Mouse (Mus musculus) midbrain, embryonic 14.5 days (tissue): ENCODE results near the gene Rpl15. TPM values are rescaled to one million over a fixed set of nuclear protein-coding genes. Genes with fewer than 3 reads are reported as not detected.

Experiments
- ATAC-seq: fragments of 200-750 bp; cut with Nextera tagmentation; 2 replicates; pipeline ENCODE4 v1.8.0; 2017; ENCODE audit warnings: moderate number of reproducible peaks, moderate library complexity; ENCODE audit not compliant: low FRiP score, low TSS enrichment
- DNase-seq: peaks from one replicate; pipeline ENCODE4 v3.0.0-alpha.2; 2015
- H3K27ac ChIP-seq: fragments of 300-500 bp; sonication (generic); replicated peaks from 2 replicates; pipeline ENCODE4 v1.5.1; 2014; ENCODE audit warnings: mild to moderate bottlenecking, low read depth, low read length, moderate library complexity
- H3K27me3 ChIP-seq: fragments of 300-500 bp; sonication (generic); 2 replicates; pipeline ENCODE4 v1.6.1; 2014; ENCODE audit warnings: low read length, control low read depth, mixed read lengths; ENCODE audit not compliant: control insufficient read depth, insufficient read depth
- H3K36me3 ChIP-seq: fragments of 300-500 bp; sonication (generic); 2 replicates; pipeline ENCODE4 v1.6.1; 2014; ENCODE audit warnings: low read length, control low read depth; ENCODE audit not compliant: control insufficient read depth, insufficient read depth
- H3K4me1 ChIP-seq: fragments of 300-500 bp; sonication (generic); 2 replicates; pipeline ENCODE4 v1.6.1; 2014; ENCODE audit warnings: mild to moderate bottlenecking, antibody characterized with exemption, low read length, control low read depth; ENCODE audit not compliant: control insufficient read depth, insufficient read depth
- H3K4me2 ChIP-seq: fragments of 300-500 bp; sonication (generic); 2 replicates; pipeline ENCODE4 v1.6.1; 2014; ENCODE audit warnings: mild to moderate bottlenecking, low read length, moderate library complexity
- H3K4me3 ChIP-seq: fragments of 300-500 bp; sonication (generic); replicated peaks from 2 replicates; pipeline ENCODE4 v1.5.1; 2014; ENCODE audit warnings: low read depth, low read length
- H3K9ac ChIP-seq: fragments of 300-500 bp; sonication (generic); replicated peaks from 2 replicates; pipeline ENCODE4 v1.6.1; 2014; ENCODE audit warnings: mild to moderate bottlenecking, low read length, moderate library complexity
- H3K9me3 ChIP-seq: fragments of 300-500 bp; sonication (generic); 2 replicates; pipeline ENCODE4 v1.6.1; 2016; ENCODE audit warnings: low read length, control low read depth, mixed read lengths; ENCODE audit not compliant: control insufficient read depth
- WGBS: fragments of 180-500 bp; shearing (Covaris S2); extraction: QIAGEN DNeasy Blood & Tissue Kit; methylation state at CpG from one replicate; pipeline ENCODE4 v1.1.7; 2014; 5-methylcytosine and 5-hydroxymethylcytosine counted together
- polyA plus RNA-seq: library from polyadenylated mRNA; unstranded; fragments of >200 nt; fragmentation: Nextera tagmentation; extraction: Ambion mirVana; gene quantifications from 2 replicates; pipeline ENCODE4 v1.2.1, GENCODE M21; 2014

Gene Rpl15
- polyA plus RNA-seq: 350 and 371 TPM in 2 replicates

DNA sequence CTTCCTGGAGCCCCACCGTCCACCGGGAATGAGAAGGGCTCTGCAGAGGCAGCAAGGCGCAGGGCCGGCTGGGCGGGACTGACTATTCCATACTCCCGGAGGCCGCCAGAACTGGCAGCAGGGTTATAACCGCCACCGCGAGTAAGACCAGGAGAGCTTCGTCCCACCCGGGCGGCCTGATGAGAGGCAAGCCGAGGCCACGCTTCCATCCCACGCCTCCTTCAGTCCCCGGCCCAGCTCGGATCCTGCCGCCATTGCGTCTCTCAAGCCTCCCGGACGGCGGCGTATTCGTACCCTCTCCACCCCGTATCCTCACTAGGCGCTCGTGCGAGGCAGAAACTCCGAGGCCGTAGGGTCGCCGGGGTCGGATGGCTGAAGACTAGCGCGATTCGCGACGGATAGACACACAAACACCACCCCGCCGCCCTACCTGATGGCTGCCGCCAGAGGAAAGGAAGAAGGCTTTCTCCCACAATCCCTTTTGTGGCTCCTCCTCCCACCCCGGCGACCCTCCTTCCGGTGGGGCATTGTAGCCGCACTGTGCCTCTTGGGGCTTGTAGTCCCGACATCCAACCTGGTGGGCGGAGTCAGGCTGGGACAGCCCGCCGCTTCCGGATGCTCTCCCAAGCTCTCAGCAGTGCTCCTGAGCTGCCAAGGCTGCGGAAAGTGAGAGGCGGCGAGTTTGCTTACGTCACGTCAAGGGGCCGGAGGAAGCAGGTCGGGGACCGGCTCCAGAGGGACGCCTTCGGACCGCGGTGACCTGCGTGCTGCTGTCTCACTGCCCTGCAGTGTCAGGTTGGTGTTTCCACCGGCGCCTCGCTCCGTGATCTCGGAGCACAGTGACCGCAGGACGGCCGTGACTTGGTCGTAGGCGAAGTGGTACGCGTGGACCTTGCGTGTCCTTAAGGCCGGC lies at the start of gene Rpl15, which contains the start of gene Nkiras1:
Rpl15 (minus strand) TSS at position 863 of the 913 bp plus-strand sequence.
Nkiras1 (plus strand) TSS at position 608 of the 913 bp plus-strand sequence.
- WGBS: under 1% methylated on average over 77 of the region's 78 CpGs
- ATAC-seq (peak; percentile 99), DNase-seq (peak; percentile 99)
- Histone ChIP-seq H3K9me3 (no peaks in the 10 kb centered on the region), H3K4me2 (peak within 1 kb of the TSS; percentile 71), H3K4me3 (peak within 1 kb of the TSS; percentile 83), H3K27me3 (no peaks in the 10 kb centered on the region), H3K9ac (peak within 1 kb of the TSS; percentile 95), H3K36me3 (peaks cover 26% of the 10 kb centered on the region), H3K27ac (peak within 1 kb of the TSS; percentile 87), H3K4me1 (peaks cover 12% of the 10 kb centered on the region)

DNA sequence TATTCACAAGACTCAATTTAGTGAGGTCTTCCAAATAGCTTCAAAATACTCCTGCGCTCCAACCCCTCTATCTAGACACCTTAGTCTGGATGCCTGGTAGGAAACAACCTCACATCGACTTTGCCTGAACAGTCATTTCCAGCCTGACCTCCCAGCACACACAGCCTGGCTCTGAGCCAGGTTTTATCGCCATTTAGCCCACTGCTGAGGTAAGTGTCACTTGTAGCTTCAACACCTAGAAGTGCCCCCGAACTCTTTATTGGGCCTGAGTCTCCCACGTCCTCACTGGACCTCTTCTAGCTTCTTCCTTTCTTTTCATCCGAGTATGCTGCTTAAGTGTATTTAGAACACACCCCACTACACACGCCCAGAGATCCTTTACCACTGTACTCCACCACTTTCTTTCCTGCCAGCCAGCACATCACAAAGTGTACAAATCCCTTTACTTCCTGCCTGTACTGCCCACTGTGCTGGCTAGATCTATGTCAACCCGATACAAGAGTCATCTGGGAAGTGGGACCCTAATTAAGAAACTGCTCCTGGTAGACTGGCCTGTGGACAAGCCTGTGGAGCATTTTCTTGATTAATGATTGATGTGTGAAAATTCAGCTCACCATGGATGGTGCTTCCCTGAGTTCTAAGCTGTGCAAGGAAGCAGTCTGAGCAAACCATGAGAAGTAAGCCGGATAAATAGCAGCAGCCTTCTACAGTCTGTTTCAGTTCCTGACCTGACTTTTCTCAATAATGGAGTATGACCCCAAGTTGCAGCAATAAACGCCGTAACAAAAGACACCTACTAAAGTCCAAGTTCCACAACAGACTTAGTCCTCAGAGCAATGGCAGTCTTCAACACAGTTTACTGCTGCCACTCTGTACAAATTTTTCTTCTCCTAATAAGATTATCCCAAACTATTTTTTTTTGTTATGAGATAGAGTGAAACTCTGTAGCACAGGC lies 46.5 kb upstream of the Rpl15 start:
- H3K27ac ChIP-seq: no peak overlapping the region
- WGBS: 85% methylated on average over 11 of the region's 11 CpGs
- H3K9me3 ChIP-seq: no peaks in the 10 kb centered on the region
- H3K4me1 ChIP-seq: no peaks in the 10 kb centered on the region
- no peak for ATAC-seq
- DNase-seq: no peak
- no peaks in the 10 kb centered on the region for H3K36me3 ChIP-seq
- H3K4me3 ChIP-seq: no peak overlapping the region
- H3K4me2 ChIP-seq: no peak overlapping the region
- H3K27me3 ChIP-seq: no peaks in the 10 kb centered on the region
- no peak overlapping the region for H3K9ac ChIP-seq

DNA sequence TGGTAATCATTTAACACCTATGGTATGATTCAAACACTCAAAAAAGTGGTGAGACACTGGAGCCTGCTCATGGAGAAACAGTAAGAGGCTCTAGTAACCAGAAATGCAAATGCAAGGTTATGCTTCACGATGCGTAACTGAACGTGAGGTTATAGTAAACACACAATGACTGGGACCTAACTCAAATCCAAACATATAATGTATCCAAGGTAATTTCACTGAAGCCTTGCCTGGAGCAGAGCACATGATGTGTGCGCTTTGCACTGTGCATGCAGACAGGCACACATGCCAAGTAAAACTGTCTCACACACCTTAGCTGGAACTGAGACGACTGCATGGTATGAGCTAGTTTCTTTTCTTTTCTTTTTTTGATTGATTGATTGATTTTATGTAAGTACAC lies 33.0 kb upstream of the Rpl15 start:
- no peak overlapping the region for H3K9ac ChIP-seq
- H3K4me3 ChIP-seq: no peak overlapping the region
- H3K4me1 ChIP-seq: no peaks in the 10 kb centered on the region
- no peak overlapping the region for H3K4me2 ChIP-seq
- H3K36me3 ChIP-seq: no peaks in the 10 kb centered on the region; the same call in 1 of the 2 replicates
- no peak for DNase-seq
- WGBS: 94% methylated on average over 5 of the region's 5 CpGs
- H3K9me3 ChIP-seq: no peaks in the 10 kb centered on the region
- no peak overlapping the region for H3K27ac ChIP-seq
- ATAC-seq: no peak
- H3K27me3 ChIP-seq: no peaks in the 10 kb centered on the region

DNA sequence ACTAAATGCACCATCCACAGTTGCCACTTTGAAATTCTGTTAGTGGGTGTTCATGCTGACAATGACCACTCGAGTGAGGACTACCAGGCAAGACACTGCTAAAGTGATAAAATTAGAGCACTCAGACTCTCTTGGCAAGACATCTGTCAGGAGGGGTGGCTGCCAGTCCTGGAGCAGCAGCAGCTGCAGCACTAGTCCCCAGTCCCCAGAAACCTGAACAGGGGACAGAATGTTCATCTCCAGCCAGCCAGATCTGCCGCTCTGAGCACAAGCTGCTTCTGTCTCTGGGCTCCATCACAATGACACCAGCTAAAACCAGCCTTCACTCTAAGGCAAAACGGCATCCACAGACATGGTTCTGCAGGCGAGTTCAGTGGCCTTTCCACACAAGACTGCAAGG lies 32.1 kb upstream of the Rpl15 start:
- H3K4me1 ChIP-seq: no peaks in the 10 kb centered on the region
- H3K9me3 ChIP-seq: no peaks in the 10 kb centered on the region
- no peak overlapping the region for H3K27ac ChIP-seq
- no peak overlapping the region for H3K4me2 ChIP-seq
- no peak overlapping the region for H3K9ac ChIP-seq
- peaks cover 4% of the 10 kb centered on the region for H3K36me3 ChIP-seq
- H3K4me3 ChIP-seq: no peak overlapping the region
- H3K27me3 ChIP-seq: no peaks in the 10 kb centered on the region
- ATAC-seq (no peak), DNase-seq (no peak)
- WGBS: 85% methylated on average over 4 of the region's 4 CpGs

DNA sequence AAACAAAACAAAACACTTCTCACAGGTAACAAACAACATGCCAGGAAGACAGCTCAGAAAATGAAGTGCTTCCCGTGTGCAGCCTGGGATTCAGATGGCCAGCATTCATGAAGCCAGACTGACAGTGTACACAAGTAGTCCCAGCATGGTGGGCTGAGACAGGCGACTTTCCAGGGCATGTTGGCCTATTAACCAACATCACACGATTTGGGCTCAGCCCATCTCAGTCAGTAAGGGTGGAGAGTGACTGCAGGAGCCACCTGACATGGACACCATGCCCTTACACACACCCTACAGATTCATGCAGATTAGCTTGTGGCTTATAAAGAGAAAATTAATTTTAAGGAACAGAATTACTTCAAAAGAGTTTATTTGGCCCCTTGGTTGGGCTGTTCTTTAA lies 31.6 kb upstream of the Rpl15 start:
- WGBS: 77% methylated on average over 3 of the region's 3 CpGs
- DNase-seq (no peak), ATAC-seq (no peak)
- Histone ChIP-seq H3K4me1 (no peaks in the 10 kb centered on the region), H3K27me3 (no peaks in the 10 kb centered on the region), H3K9me3 (no peaks in the 10 kb centered on the region), H3K4me3 (no peak overlapping the region), H3K4me2 (no peak overlapping the region), H3K9ac (no peak overlapping the region), H3K36me3 (peaks cover 4% of the 10 kb centered on the region), H3K27ac (no peak overlapping the region)

DNA sequence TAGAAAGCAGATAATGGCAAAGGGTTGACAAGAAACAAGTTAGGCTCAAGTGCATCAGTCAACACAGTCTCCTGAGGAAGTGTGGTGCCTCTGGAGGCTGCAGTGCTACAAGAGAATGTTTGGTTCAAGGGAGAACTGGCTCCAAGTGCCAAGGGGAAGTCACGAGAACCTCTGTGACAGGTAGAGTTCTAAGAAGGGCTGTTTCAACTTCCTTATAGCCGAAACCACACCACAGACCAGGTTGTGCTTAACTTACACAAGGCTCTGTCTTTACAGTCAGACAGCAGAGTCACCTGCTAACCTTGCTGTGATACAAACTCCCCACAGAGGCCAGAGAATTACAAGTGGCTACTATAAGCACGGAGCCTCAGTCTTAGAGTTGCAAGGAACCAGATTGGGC lies 30.4 kb upstream of the Rpl15 start:
- Histone ChIP-seq H3K9ac (no peak overlapping the region), H3K4me3 (no peak overlapping the region), H3K27ac (no peak overlapping the region), H3K4me1 (no peaks in the 10 kb centered on the region), H3K36me3 (peaks cover 4% of the 10 kb centered on the region), H3K4me2 (no peak overlapping the region), H3K27me3 (no peaks in the 10 kb centered on the region), H3K9me3 (no peaks in the 10 kb centered on the region)
- no peak for DNase-seq
- ATAC-seq: no peak
- 86% methylated on average over 3 of the region's 3 CpGs for WGBS

DNA sequence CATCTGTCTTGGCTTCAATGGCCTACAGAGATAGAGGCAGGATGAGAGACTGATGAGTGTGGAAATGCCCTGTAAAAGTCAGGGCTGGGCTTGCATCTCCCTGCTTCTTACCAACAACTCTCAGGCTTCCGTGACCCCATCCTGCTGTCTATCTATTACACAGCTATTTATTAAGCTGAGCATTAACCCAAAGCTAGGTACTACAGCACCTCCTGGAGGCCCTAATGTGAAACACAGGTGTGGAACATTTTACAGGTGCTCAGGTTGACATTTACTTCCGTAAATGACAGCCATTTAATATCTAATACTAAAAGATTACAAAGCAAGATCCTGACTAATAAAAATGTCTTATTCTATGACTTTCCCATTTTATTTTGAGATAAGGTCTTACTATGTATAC lies 29.5 kb upstream of the Rpl15 start:
- Histone ChIP-seq H3K4me2 (no peak overlapping the region), H3K4me3 (no peak overlapping the region), H3K36me3 (peaks cover 4% of the 10 kb centered on the region), H3K27me3 (no peaks in the 10 kb centered on the region), H3K4me1 (no peaks in the 10 kb centered on the region), H3K27ac (no peak overlapping the region), H3K9me3 (no peaks in the 10 kb centered on the region), H3K9ac (no peak overlapping the region)
- DNase-seq (no peak), ATAC-seq (no peak)
- WGBS: 95% methylated on average over 2 of the region's 2 CpGs

DNA sequence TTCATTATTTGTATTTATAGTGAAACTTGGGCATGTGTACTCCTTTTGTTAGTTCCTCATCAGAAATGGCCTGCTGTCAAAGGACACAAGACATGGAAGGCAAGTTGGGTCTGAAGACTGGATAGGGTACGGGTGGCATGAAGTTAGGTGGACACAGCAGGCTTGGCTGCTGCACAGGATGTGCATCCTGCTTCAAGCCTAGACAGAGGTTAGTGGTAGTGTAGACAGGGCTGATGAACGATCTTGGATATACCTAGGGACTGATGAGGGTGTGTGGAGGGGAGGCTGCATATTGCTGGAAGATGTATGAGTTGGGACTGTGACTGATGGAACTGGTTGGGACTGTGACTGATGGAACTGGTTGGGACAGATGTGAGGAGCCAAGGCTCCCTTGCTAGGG lies 27.7 kb upstream of the Rpl15 start:
- no peak for ATAC-seq
- peaks cover 4% of the 10 kb centered on the region for H3K36me3 ChIP-seq
- H3K4me1 ChIP-seq: no peaks in the 10 kb centered on the region
- WGBS: 96% methylated on average over 2 of the region's 2 CpGs
- H3K27ac ChIP-seq: no peak overlapping the region
- no peaks in the 10 kb centered on the region for H3K27me3 ChIP-seq
- H3K9me3 ChIP-seq: no peaks in the 10 kb centered on the region
- no peak for DNase-seq
- no peak overlapping the region for H3K4me2 ChIP-seq
- H3K4me3 ChIP-seq: no peak overlapping the region
- no peak overlapping the region for H3K9ac ChIP-seq
